Mouse (Mus musculus): ENCODE measurements around the gene A830031A19Rik.
A peak's percentile ranks its signal among the peaks of the same experiment; 100 is the strongest.

The A830031A19Rik gene

DNA sequence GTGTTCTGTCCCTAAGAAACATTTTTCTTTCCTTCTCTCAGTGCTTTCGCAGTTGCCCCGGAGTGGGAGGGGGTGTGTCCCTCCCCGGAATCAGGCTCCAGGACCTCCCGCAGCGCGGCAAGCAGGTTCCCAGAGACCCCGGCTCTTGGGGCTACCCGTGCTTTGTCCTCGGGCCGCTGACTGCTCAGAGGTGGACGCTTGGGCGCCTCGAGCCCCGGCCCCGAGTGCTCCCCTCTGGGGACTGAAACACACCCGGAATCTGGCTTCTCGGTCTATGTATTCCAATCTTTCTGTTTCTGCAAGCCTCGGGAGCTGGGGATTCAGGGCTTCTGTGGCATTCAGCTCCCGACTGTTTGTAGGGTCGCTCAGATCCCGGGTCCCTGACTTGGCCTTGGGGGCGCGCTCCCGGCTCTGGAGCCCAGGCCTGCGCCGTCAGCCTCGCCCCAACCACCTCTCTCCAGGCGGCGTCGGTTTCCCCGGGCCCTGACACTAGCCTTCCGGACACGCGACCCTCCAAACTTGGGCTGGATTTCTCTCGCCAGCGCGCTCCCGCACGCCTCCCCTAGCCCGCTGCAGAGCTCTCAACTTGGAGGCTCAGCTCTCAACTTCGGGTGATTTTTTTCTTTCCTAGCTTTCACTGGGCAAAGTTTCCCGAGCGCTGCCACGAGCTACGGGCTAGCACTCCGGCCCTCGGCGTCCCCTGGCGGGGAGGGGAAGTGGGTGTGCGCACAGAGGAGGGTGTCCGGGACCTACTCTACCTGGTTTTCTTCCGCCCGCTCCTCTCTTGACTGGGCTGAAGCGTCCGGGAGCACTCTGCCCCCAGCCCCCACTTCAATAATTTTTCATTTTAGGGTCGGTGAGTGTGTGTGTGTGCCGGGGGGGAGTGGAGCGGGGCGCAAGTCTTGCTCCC, 2.2 kb upstream of the A830031A19Rik start:
- DNase-seq (ENCODE audit: low spot score in 2 of 2): no peak

DNA sequence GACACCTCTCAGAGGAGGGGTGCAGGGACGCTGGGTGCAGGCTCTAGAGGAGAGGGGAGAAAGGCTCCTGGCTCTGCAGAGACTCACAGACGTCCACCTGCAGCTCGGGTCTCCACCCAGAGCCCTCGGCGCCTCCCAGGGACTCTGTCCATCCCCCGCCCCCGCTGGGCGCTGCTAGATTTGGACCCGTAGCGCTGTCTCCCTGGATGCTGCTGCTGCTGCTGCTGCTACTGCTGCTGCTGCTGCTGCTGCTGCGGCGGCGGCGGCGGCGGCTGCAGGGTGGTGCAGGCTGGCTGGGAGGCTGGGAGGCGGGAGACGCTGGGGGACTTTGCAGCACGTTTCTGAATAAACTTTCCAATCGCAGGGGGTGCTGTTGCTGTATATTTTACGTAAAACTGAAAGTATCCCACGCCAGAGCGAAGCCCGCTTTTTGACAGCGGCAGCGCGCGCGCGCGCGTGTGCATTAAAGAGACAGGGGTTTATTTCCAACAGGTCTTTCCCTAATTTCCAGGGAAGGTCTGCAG, 1.3 kb upstream of the A830031A19Rik start:
- DNase-seq (ENCODE audit: low spot score in 2 of 2): peak; percentile 81 to 82

DNA sequence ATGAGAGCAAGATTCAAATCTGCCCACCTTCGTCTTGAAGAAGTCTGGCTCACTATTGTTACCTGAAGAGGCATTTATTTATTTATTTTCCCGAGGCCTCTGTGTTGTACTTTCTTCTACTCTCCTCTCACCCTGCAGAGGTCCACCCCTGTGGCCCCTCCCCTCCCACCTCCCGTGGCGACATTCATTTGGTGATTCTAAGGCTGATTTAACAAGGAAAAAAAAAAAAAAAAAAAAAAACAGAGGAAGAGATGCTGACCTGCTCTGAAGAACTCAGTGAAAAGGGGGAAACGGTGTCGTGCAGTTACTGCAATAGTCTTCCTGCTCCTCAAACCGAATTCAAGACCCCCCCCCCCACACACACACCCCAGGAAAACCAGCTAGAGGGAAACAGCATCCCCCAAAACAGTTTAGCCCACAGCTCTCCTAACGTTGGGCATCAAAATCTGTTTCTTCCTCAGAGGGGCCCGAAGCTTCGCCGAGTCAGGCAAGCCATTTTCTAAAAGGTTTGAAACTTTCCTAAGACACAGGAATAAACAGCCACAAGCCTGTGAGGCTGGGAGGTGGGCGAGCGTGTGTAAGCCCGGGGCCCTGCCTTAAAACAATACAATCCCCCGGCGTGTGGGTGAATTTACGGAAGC, 752 bp upstream of the A830031A19Rik start:
- no peak for DNase-seq (ENCODE audit: low spot score in 2 of 2)

DNA sequence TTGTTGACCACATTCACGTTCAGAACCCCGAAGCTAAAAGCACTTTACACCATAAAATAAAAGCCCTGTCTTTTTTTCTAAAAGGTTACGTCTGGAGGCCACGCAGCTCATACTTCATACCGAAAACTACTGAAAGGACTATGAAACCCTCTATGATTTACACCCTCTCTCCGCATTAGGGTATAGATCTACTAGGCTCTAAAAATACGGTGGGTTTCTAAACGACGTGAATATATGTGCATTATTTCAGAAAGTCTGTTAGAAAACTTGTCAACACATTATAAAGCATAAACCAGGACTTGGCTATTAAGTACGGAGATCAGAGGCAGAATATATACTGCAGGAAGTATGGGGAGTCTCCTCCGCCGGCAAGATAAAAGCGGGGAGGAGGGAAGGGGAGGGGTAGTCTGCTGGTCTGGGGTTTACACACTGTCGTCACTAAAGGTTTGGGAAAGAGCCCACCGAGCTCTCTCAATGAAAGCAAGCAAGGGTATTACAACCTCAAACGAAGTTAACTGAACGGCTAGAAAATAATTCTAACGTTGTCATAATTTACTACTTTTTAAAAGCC, 748 bp downstream of the A830031A19Rik start:
- no peak for DNase-seq (ENCODE audit: low spot score in 2 of 2)

DNA sequence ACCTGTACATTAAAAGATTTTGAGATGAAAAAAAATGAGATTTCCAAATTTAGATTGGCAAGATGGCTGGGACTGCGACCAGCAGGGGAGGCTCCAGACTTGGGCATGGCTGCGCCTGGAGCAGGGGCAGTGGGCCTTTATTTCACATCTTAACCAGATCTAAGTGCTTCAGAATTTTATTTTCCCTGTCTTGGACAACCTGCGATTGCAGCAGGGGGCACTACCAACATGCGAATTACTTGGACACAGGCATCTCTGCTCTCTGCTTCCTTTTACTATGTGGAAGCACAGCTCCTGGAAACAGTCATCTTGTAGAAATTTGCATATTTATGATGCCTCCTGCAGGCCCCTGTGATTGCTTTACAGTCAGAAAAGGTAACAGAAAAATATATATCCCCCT, 9.5 kb downstream of the A830031A19Rik start:
- DNase-seq (ENCODE audit: low spot score in 2 of 2): no peak

DNA sequence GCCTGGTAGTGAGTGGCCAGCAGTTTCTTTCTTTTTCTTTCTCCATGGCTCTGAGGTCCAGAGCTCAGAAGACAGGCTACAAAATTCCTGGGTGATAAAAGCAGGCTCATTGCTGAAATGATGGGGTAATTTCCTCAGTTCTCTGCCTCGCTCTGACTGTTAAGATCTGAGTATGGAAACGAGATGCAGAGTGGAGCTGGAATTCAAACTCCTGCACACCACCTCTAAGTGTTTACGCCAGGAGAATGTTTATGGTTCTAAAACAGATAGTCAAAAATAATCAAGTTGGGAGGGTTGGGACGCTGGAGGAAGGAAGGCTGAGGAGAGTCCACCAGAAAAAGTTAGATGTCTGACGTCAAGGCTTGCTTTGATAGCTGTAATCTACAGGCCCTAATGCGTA, 10.6 kb downstream of the A830031A19Rik start:
- DNase-seq (ENCODE audit: low spot score in 2 of 2): no peak

DNA sequence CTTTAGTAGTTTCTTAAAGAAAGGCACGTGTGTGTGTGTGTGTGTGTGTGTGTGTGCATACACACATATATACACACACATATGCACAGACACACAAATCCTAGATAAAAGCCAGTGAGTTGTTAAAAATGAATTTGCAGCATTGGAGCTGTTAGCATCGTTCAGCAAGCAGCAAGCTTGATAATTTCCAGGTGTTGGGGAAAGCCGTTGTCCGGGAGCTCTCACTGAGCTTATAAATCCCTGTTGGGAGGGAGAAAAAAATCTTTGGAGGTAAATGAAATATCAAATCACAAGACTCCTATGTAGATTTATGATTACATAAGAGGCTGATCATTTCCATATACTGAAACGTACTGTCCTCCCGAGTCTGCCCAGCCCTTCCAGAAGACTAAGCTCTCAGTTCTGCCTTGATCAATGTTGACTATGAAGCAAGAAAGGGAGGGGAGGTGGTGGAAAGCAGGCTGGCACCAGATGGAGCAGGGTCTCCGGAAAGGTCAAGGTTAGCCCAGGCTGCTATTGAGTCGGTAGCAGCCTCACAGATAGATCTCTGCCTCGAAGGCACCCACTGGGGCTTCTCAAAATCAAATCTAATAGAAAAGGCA, 12.3 kb downstream of the A830031A19Rik start:
- no peak for DNase-seq (ENCODE audit: low spot score in 2 of 2)

DNA sequence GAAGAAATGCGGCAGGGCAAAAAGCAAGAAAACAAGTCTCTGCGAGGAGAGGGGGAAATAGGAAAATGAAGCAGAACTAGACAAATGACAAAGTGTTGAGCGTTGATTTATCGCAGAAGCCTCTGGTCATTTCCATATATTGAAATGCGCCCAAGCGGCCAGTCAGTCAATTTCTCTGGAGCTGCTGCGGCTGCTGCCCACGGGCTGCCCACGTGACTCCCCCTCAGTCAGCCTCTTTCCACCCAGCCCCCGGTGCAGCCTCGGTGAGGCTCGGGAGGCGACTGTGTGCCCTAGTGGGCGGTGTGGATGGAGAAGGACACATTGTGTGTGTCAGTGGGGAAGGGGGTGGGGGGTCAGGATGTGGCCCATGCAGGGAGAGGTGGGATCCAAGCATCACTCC, 13.0 kb downstream of the A830031A19Rik start:
- DNase-seq (ENCODE audit: low spot score in 2 of 2): no peak

DNA sequence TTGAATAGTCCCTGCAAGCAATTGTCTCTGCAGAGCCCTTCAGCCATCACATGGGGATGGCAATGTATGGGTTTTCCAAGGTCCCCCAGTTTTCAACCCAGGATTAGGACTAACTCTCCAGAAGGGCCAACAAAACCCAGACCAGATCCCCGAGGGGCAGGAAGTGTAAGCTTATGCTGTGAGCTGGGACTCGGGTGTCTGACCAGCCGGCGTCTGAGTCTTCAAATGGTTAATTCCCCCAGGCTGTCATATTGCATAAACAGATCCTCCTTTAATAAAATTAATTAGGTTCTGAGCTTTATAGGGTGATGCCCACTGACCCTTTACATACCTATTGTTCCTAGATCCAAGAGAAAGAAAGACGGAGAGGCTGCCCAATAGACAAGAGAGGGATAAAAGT, 14.4 kb downstream of the A830031A19Rik start:
- no peak for DNase-seq (ENCODE audit: low spot score in 2 of 2)

DNA sequence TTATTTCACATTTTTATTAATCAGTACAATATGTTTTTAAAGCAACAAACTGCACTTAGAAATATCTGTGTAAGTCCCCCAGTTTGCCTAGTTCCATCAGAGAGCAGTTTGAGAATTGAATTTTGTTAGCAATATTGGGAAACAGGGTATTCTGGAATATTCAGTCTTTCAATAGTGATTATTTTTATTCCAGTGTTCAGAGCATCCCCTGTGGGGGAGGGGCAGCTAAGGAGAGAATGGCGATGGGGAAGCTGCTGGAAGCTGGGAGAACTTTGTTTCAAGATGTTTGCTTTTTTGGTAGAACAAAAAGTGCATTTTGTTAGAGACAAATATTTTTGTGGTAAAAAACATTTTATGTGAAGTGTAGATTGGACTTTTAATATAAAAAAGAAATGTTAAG, 15.7 kb downstream of the A830031A19Rik start:
- no peak for DNase-seq (ENCODE audit: low spot score in 2 of 2)

DNA sequence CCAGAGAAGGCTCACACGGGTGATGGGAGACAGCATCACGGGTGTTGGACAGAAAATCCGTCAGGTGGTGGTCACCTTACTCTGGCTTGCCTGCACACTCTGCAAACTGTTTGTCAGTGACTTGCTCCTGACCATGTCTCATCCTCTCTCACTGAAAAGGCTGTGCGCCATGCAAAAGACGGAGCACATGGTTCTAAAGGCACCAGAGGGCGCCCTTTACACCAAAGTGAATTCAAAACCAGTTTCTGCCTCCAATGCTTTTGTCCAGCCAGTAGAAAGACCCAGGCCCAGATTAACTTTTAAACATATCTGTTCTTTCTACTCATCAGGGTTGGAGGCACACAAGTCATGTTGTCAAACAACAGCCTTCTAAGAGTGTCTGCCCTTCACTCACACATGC, 22.0 kb downstream of the A830031A19Rik start:
- no peak for DNase-seq (ENCODE audit: low spot score in 2 of 2)

DNA sequence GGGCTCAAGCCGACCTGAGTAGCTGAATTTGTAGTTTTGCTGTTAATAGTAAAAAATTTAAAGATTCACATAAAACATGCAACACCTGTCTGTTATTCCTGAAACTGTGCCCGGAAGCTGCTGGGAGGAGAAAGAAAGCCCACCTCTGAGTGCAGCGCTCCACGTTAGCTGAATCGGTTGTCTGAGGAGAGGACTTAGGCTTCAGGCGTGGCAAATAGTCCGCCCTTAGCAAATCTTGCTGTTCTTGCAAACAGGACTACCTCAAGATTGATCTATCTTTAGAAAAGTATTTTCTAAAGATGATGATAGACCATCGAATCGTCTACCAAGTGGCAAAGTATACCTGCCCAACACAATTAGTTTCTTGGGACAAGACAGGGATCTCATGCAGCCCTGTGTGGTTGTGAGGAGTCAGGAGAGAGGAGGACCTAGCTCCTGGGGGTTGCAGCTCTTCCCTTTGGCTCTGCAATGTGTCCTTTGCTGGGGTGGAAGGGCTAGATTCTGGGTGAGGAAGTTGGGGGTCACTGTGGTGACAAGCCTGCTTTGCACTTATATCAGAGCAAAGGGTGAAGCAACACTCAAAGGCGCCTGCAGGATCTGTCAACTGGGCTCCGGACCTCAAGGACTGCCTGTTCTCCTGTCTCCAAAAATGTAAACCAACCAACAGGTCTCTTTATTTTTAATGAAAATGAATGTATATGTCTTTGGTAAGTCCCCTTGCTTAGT, 24.7 kb downstream of the A830031A19Rik start:
- DNase-seq (ENCODE audit: low spot score in 2 of 2): no peak

DNA sequence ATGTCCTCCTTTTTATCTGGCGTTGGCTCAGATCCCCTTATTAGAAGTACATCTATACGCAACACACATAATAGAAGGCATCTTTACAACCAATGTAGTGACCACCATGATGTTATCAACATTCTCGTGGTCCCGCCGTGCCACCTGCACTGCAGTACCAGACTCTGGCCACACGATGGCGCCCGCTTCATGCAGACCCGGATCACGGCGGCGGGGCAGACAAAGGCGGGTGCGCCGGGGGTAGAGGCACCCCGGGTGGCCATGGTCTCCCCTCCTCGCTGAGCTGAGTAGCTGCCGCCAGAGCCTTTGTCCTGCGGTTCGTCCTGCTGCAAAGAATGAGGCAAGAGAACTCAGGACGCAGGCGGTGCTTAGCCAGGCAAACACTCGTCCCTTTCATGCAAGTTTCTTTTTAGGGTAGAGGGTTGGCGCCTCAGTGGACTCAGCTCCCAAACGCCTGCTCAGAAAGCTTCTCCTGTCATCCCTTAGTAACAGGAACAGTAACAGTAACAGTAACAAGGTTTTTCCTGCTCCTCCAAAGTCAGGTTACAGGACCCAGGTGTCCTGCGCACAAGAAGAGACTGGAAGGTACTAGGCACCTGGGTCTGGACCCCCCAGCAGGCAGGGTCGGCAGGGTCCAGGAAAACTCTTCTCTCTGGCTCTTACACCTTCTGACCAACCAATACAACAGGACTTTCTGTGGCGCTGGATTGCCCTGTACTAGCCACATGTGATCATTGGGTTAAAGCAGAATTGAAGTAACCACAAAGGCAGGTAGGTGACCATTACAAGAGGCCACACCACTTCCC, 25.4 kb downstream of the A830031A19Rik start:
- peak; percentile 62 to 79 for DNase-seq (ENCODE audit: low spot score in 2 of 2)

DNA sequence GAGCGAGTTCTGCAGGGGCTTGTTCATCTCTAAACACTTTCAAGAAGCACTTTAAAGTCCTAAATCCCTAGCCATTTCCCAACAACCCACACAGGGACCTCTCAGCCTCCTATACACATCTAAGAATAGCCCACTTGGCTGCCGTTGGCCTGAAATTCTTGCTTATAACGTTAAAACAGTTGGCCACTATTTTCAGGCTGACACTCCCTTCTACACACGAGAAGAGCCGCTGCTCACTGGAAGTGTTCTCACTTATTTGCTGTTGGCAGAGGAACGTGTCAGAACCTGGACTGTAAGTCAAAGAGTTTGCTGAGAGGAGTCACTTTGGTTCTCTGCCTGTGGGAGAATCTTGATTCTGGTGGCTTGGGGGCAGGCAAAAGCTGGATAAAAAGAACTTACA, 30.8 kb downstream of the A830031A19Rik start:
- peak; percentile 17 to 57 for DNase-seq (ENCODE audit: low spot score in 2 of 2)

DNA sequence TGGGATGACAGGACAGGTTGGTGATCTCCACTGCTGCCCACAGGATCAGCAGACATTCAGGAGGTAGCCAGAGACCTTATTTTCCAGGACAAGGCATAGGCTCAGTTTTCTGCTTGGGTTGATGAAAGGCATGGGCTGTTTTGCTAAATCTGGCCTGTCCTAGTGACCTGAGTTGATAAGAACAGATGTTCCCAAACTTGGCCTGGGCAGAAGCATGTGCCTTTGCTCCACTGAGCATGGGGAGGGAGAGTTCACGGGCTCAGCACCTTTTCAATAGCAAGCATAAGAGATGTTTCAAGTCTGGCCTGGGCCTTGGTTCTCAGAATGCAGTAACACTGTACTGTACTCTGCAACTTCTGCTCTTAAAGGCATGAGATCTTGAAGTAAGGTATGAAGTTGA, 54.1 kb downstream of the A830031A19Rik start:
- no peak for DNase-seq (ENCODE audit: low spot score in 2 of 2)

DNA sequence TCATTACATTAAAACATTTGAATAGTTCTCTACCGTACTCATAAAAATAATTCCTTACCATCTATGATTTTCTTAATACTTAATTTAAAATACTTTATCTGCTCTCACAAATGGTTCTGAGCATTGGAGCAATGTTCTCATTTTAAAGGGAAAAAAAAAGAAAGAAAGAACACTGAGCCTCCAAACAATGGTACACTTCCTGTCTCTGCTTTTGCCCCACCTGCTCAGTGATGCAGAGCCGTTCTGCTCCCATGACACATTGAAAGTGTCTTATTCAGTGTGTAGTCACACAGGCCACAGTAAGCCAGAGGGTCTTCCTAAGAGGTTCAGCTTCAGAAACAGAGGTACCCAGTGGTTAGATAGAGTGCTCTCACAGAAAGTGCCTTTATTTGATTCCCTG, 56.1 kb downstream of the A830031A19Rik start:
- no peak for DNase-seq (ENCODE audit: low spot score in 2 of 2)

DNA sequence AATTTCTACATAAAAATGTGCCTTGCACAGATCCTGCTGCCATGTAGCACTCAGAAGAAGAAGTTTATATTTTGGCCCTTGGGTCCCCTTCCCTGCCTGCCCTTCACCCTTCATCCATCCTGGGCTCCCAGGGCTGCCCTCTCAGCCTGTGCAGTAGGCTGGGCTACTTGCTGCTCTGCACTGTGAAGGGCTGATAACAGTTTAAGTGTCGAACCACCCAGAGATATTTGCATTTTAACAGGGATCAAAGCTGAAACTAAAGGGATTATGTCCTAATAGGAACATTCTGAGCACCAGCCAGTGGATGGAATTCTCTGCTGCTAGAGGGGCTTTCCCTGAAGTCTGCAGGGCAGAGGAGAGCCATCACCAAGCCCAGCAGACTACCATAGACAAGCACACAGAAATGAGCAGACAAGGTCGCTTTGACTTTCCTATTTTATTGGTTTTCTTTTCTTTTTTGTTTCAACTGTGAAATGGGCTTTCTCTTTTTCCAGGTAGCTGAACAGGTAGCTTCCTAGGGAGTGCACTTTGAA, 58.1 kb downstream of the A830031A19Rik start:
- no peak for DNase-seq (ENCODE audit: low spot score in 2 of 2)

DNA sequence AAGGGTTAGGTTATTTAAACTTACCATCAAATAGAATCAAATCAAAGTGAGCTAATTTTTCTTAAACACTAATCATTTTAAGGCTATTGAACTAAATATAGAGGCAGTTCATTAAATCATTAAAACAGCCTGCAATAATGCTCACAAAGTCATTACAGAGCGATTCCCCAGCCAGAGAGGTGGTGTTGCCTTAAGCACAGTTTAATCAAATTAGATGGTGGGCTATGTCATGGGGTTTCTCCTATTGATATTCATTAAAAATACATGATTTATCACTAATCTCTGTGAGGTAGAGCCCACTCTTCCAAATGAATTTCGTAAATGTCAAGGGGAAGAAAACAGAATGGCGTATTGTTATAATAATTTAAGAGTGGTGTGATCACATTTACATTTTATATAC, 58.8 kb downstream of the A830031A19Rik start:
- DNase-seq (ENCODE audit: low spot score in 2 of 2): no peak

DNA sequence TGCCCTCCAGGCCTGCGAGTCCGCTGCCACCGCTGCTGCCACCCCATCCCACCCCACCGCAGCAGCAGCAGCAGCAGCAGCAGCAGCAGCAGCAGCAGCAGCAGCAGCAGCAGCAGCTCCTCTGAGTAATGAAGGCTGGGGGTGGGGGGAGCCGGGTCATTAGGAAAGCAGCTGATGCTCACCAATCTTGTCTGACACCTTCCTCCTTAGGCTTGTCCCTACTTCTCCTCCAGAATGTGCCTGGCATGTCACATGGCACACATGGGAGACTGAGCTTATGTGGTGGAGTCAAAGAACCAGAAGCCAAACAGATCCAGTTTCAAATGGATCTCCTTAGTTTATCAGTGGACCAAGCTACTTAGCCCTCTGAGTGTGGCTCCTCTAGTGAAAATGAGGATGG, 60.2 kb downstream of the A830031A19Rik start:
- DNase-seq (ENCODE audit: low spot score in 2 of 2): no peak

DNA sequence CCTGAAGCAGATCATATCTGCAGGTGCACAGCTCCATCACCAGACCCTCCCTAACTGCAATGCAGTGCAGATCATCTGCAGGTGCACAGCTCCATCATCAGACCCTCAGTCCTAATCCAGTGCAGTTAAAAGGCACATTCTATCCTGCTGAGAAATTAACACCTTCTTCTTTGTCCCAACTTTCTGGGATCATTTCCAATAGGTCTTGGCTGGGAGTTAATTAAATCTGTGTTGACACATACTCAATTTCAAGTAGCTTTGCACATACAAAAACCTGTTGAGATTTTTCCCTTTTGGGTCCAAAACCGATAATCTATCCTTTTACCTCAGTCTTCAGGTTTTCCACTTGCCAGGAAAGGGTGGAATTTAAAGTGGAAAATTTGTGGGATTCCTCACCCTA, 62.6 kb downstream of the A830031A19Rik start:
- no peak for DNase-seq (ENCODE audit: low spot score in 2 of 2)

Data from right cerebral cortex, postnatal 36 days (tissue).